Mouse (Mus musculus): ENCODE results near the gene Mzf1. TPM values are rescaled to one million over a fixed set of nuclear protein-coding genes. Genes with fewer than 3 reads are reported as not detected.

The Mzf1 gene
- total and polyA plus RNA-seq, 3 experiments, result 0.31 to 0.55 (median 0.50) TPM

- peaks cover 0 to 21% of the 10 kb centered on the region in 2 experiments for H3K36me3 ChIP-seq (replicated peaks in 1 of 2; ENCODE audit: control insufficient read depth in 1 of 2, insufficient read depth in 1 of 2, low read length in 1 of 2)
- TF ChIP-seq IRF4 (IDR thresholded peaks at IDR 0.05; ENCODE audit: low read depth, low read length) (no peak), TBP (conservative IDR thresholded peaks at IDR 0.05; ENCODE audit: low read depth, low read length) (no peak), MEF2A (IDR thresholded peaks at IDR 0.05; ENCODE audit: borderline replicate concordance, low read depth, low read length) (no peak), ZNF384 (IDR thresholded peaks at IDR 0.05; ENCODE audit: low read depth, low read length) (no peak), RAD21 (IDR thresholded peaks at IDR 0.05; ENCODE audit: low read depth, low read length) (no peak), BHLHE40 (IDR thresholded peaks at IDR 0.05; ENCODE audit: low read depth, low read length) (no peak)
- peaks cover under 1% of the 10 kb centered on the region; the same call in 1 of the 2 replicates for H3K79me2 ChIP-seq (replicated peaks; ENCODE audit: control insufficient read depth, extremely low read depth, insufficient read depth, poor library complexity, severe bottlenecking)
- H3K27ac ChIP-seq (ENCODE audit: insufficient read depth, low read depth), result no peak overlapping the region
- peaks cover 0 to 21% of the 10 kb centered on the region in 2 experiments; a peak in 2 of 4 replicates for H3K4me1 ChIP-seq (ENCODE audit: control insufficient read depth in 1 of 2, insufficient read depth in 2 of 2)
- in situ Hi-C loops (cut with MboI; ENCODE audit: low pct_ligation_motif_present, low pct_unique_long_range_greater_than_20kb, low sequenced_read_pairs), result loop anchor here (5.0 to 10.0 kb wide), 2 partner anchors 35 to 118 kb away; partner anchors contain the start of genes Rnf225 and Rps5
- H3K9ac ChIP-seq (ENCODE audit: insufficient read depth, low read depth), result no peak overlapping the region
- H3K4me3 ChIP-seq (replicated peaks in 1 of 3; ENCODE audit: low read depth in 2 of 3, low read length in 2 of 3, poor library complexity in 1 of 3), result no peak overlapping the region
- DNase-seq (ENCODE audit: extremely low read depth), result no peak
- peaks cover 10% of the 10 kb centered on the region for H3K9me3 ChIP-seq (replicated peaks; ENCODE audit: low read length)
- dilution Hi-C loops (cut with MboI; ENCODE audit: extremely low pct_ligation_motif_present, extremely low pct_unique_long_range_greater_than_20kb, low sequenced_read_pairs), result no loop called here
- H3K4me2 ChIP-seq (ENCODE audit: insufficient read depth, low read depth, poor library complexity, severe bottlenecking), result no peak overlapping the region
- H3K27me3 ChIP-seq (replicated peaks), result no peaks in the 10 kb centered on the region
These were observed 12.1 kb downstream of the Mzf1 start for GRCm38 (mm10) chr7:13042511-13042910.

GRCm38 (mm10) chr7:13041256-13041655 is 13.3 kb downstream of the Mzf1 start:
- no peak overlapping the region for H3K27ac ChIP-seq (ENCODE audit: insufficient read depth, low read depth)
- H3K4me1 ChIP-seq (ENCODE audit: control insufficient read depth in 1 of 2, insufficient read depth in 2 of 2), result peaks cover under 1 to 25% of the 10 kb centered on the region in 2 experiments; a peak in 3 of 4 replicates
- peaks cover 1 to 24% of the 10 kb centered on the region in 2 experiments for H3K36me3 ChIP-seq (replicated peaks in 1 of 2; ENCODE audit: control insufficient read depth in 1 of 2, insufficient read depth in 1 of 2, low read length in 1 of 2)
- dilution Hi-C loops (cut with MboI; ENCODE audit: extremely low pct_ligation_motif_present, extremely low pct_unique_long_range_greater_than_20kb, low sequenced_read_pairs) (no loop called here), in situ Hi-C loops (cut with MboI; ENCODE audit: low pct_ligation_motif_present, low pct_unique_long_range_greater_than_20kb, low sequenced_read_pairs) (loop anchor here (5.0 to 10.0 kb wide), 2 partner anchors 34 to 116 kb away; partner anchors contain the start of genes Rnf225 and Rps5)
- H3K9ac ChIP-seq (ENCODE audit: insufficient read depth, low read depth), result no peak overlapping the region
- peaks cover 13% of the 10 kb centered on the region for H3K79me2 ChIP-seq (replicated peaks; ENCODE audit: control insufficient read depth, extremely low read depth, insufficient read depth, poor library complexity, severe bottlenecking)
- H3K27me3 ChIP-seq (replicated peaks), result no peaks in the 10 kb centered on the region
- no peak overlapping the region for H3K4me3 ChIP-seq (replicated peaks in 1 of 3; ENCODE audit: low read depth in 2 of 3, low read length in 2 of 3, poor library complexity in 1 of 3)
- DNase-seq (ENCODE audit: extremely low read depth), result no peak
- peaks cover 10% of the 10 kb centered on the region for H3K9me3 ChIP-seq (replicated peaks; ENCODE audit: low read length)
- no peak overlapping the region for H3K4me2 ChIP-seq (ENCODE audit: insufficient read depth, low read depth, poor library complexity, severe bottlenecking)
- no peak for TF ChIP-seq E2F4 (IDR thresholded peaks at IDR 0.05; ENCODE audit: insufficient replicate concordance, low read depth, low read length)
- TF ChIP-seq MAFK (IDR thresholded peaks at IDR 0.05; ENCODE audit: insufficient replicate concordance, low read length), result no peak
- TF ChIP-seq NRF1 (IDR thresholded peaks at IDR 0.05; ENCODE audit: low read depth, low read length), result no peak
- no peak for TF ChIP-seq TCF12 (IDR thresholded peaks at IDR 0.05; ENCODE audit: low read depth, low read length)

- Histone ChIP-seq H3K27me3 (replicated peaks) (no peaks in the 10 kb centered on the region), H3K9me3 (replicated peaks; ENCODE audit: low read length) (peaks cover 10% of the 10 kb centered on the region), H3K4me2 (ENCODE audit: insufficient read depth, low read depth, poor library complexity, severe bottlenecking) (peak overlapping the region; percentile 74), H3K79me2 (replicated peaks; ENCODE audit: control insufficient read depth, extremely low read depth, insufficient read depth, poor library complexity, severe bottlenecking) (peaks cover 18% of the 10 kb centered on the region), H3K4me1 (ENCODE audit: control insufficient read depth in 1 of 2, insufficient read depth in 2 of 2) (peaks cover 11 to 39% of the 10 kb centered on the region in 2 experiments), H3K36me3 (replicated peaks in 1 of 2; ENCODE audit: control insufficient read depth in 1 of 2, insufficient read depth in 1 of 2, low read length in 1 of 2) (peaks cover 15 to 37% of the 10 kb centered on the region in 2 experiments), H3K4me3 (replicated peaks in 1 of 3; ENCODE audit: low read depth in 2 of 3, low read length in 2 of 3, poor library complexity in 1 of 3) (peak overlapping the region; percentile 84 to 92 (median 86)), H3K27ac (ENCODE audit: insufficient read depth, low read depth) (no peak overlapping the region), H3K9ac (ENCODE audit: insufficient read depth, low read depth) (peak overlapping the region; percentile 97)
- TF ChIP-seq MXI1 (IDR thresholded peaks at IDR 0.05; ENCODE audit: low read depth, low read length) (no peak), CTCF (conservative IDR thresholded peaks at IDR 0.05 in 1 of 2, IDR thresholded peaks at IDR 0.05 in 1 of 2; ENCODE audit: low read depth in 2 of 2, low read length in 2 of 2) (no peak), TBP (conservative IDR thresholded peaks at IDR 0.05; ENCODE audit: low read depth, low read length) (no peak), POLR2AphosphoS2 (IDR thresholded peaks at IDR 0.05; ENCODE audit: low read depth, low read length) (no peak), MAFK (IDR thresholded peaks at IDR 0.05; ENCODE audit: insufficient replicate concordance, low read length) (no peak), NRF1 (IDR thresholded peaks at IDR 0.05; ENCODE audit: low read depth, low read length) (no peak), EP300 (IDR thresholded peaks at IDR 0.05; ENCODE audit: low read length) (no peak), ZMIZ1 (IDR thresholded peaks at IDR 0.05; ENCODE audit: low read depth, low read length) (no peak), IRF4 (IDR thresholded peaks at IDR 0.05; ENCODE audit: low read depth, low read length) (no peak), ZKSCAN1 (IDR thresholded peaks at IDR 0.05; ENCODE audit: borderline replicate concordance, low read depth, low read length) (no peak), SMC3 (IDR thresholded peaks at IDR 0.05; ENCODE audit: low read depth, low read length) (no peak), PAX5 (IDR thresholded peaks at IDR 0.05; ENCODE audit: low read length) (no peak), SIN3A (IDR thresholded peaks at IDR 0.05; ENCODE audit: low read length) (no peak), MYC (IDR thresholded peaks at IDR 0.05; ENCODE audit: low read depth, low read length) (no peak), GABPA (IDR thresholded peaks at IDR 0.05; ENCODE audit: insufficient replicate concordance, low read depth, low read length) (no peak), RAD21 (IDR thresholded peaks at IDR 0.05; ENCODE audit: low read depth, low read length) (no peak), MEF2A (IDR thresholded peaks at IDR 0.05; ENCODE audit: borderline replicate concordance, low read depth, low read length) (no peak), MAX (IDR thresholded peaks at IDR 0.05; ENCODE audit: low read length) (no peak)
- dilution Hi-C loops (cut with MboI; ENCODE audit: extremely low pct_ligation_motif_present, extremely low pct_unique_long_range_greater_than_20kb, low sequenced_read_pairs) (no loop called here), in situ Hi-C loops (cut with MboI; ENCODE audit: low pct_ligation_motif_present, low pct_unique_long_range_greater_than_20kb, low sequenced_read_pairs) (no loop called here)
- no peak for DNase-seq (ENCODE audit: extremely low read depth)
These were observed 15.4 kb downstream of the Mzf1 start for GRCm38 (mm10) chr7:13039181-13039580.

All from CH12.LX (cell line).